Mouse (Mus musculus) cerebellum, adult 2 months (tissue): ENCODE data around the gene Dscam.

ENCODE experiments used
- CTCF ChIP-seq: fragments of 200-500 bp; IDR thresholded peaks from 2 replicates; pipeline ENCODE4 v1.5.1; 2011; ENCODE audit warnings: low read depth, mild to moderate bottlenecking, control low read depth, low read length, moderate library complexity, borderline replicate concordance; ENCODE audit not compliant: insufficient read depth
- POLR2A ChIP-seq: fragments of 200-500 bp; IDR thresholded peaks from 2 replicates; pipeline ENCODE4 v1.6.1; 2011; ENCODE audit warnings: low read length, control low read depth, borderline replicate concordance; ENCODE audit not compliant: insufficient read depth

- TF ChIP-seq CTCF: no peak
- no peak for TF ChIP-seq POLR2A
These were observed 449.3 kb downstream of the Dscam start for GRCm38 (mm10) chr16:96721241-96721640.
